Comparison of ENCODE assay signal across 27 mouse cellular contexts in genomic region chr9:120290375-120290774, GRCm38 (mm10). TPM values are rescaled to one million over a fixed set of nuclear protein-coding genes. Genes with fewer than 3 reads are reported as not detected.
"Had no signal": no experiment of that assay in that cellular context is flagged by ENCODE, and none has a peak within 500 bp of the region (broad histone marks: within the 10 kb centered on the region; RNA-seq: fewer than 3 reads in every experiment).

No protein-coding gene starts in this region.

- H3K9me3 ChIP-seq: embryonic facial prominence, embryonic 10.5 days; embryonic facial prominence, embryonic 12.5 days; embryonic facial prominence, embryonic 13.5 days; embryonic facial prominence, embryonic 15.5 days; forebrain, embryonic 10.5 days; forebrain, embryonic 12.5 days; forebrain, embryonic 13.5 days; forebrain, embryonic 15.5 days had no signal

- H3K27ac ChIP-seq: embryonic facial prominence, embryonic 10.5 days; embryonic facial prominence, embryonic 12.5 days; embryonic facial prominence, embryonic 13.5 days; embryonic facial prominence, embryonic 15.5 days; forebrain, embryonic 10.5 days; forebrain, embryonic 12.5 days; forebrain, embryonic 13.5 days; forebrain, embryonic 15.5 days; gastrocnemius, adult 2 months; heart, adult 2 months had no signal

- H3K27me3 ChIP-seq: embryonic facial prominence, embryonic 12.5 days; embryonic facial prominence, embryonic 13.5 days; embryonic facial prominence, embryonic 15.5 days; forebrain, embryonic 12.5 days; forebrain, embryonic 13.5 days; forebrain, embryonic 15.5 days had no signal

- H3K4me2 ChIP-seq: embryonic facial prominence, embryonic 12.5 days; embryonic facial prominence, embryonic 13.5 days; embryonic facial prominence, embryonic 15.5 days; forebrain, embryonic 12.5 days; forebrain, embryonic 13.5 days; forebrain, embryonic 15.5 days had no signal

- ATAC-seq: forebrain, embryonic 13.5 days; forebrain, embryonic 14.5 days; forebrain, embryonic 15.5 days; forebrain, embryonic 16.5 days; forebrain, postnatal 0 days had no signal

- DNase-seq: cerebellum, adult 9-11 months; cerebellum, postnatal 10 days; cerebellum, postnatal 14 days; cerebellum, postnatal 25 days; cerebellum, postnatal 36 days; embryo, embryonic 11 days; forebrain, postnatal 0 days; gastrocnemius, adult 2 months; gastrocnemius, postnatal 10 days; gastrocnemius, postnatal 14 days; gastrocnemius, postnatal 25 days; gastrocnemius, postnatal 36 days; heart, adult 11 months; heart, adult 18-20 months; heart, adult 2 months had no signal

- H3K4me3 ChIP-seq: embryonic facial prominence, embryonic 10.5 days; embryonic facial prominence, embryonic 12.5 days; embryonic facial prominence, embryonic 13.5 days; embryonic facial prominence, embryonic 15.5 days; erythroblast, embryonic 14.5 days; forebrain, embryonic 10.5 days; forebrain, embryonic 12.5 days; forebrain, embryonic 13.5 days; forebrain, embryonic 15.5 days; gastrocnemius, adult 2 months; heart, adult 2 months had no signal

- H3K36me3 ChIP-seq: embryonic facial prominence, embryonic 10.5 days; embryonic facial prominence, embryonic 12.5 days; embryonic facial prominence, embryonic 13.5 days; embryonic facial prominence, embryonic 15.5 days; forebrain, embryonic 10.5 days; forebrain, embryonic 12.5 days; forebrain, embryonic 15.5 days had no signal

- H3K9ac ChIP-seq: embryonic facial prominence, embryonic 12.5 days; embryonic facial prominence, embryonic 13.5 days; embryonic facial prominence, embryonic 15.5 days; forebrain, embryonic 12.5 days; forebrain, embryonic 13.5 days; forebrain, embryonic 15.5 days; forebrain, postnatal 0 days had no signal

- H3K4me1 ChIP-seq: embryonic facial prominence, embryonic 12.5 days; embryonic facial prominence, embryonic 13.5 days; embryonic facial prominence, embryonic 15.5 days; forebrain, embryonic 13.5 days; forebrain, embryonic 15.5 days had no signal

RNA-seq across cellular contexts. Expression of gene Myrip, which starts 10.9 kb away (rescaled TPM):
- total RNA-seq: common myeloid progenitor, adult 5-6 weeks had no signal
- polyA plus RNA-seq: erythroblast, embryonic 14.5 days had no signal
